Mouse (Mus musculus) G1E (cell line): ENCODE data around the gene Gstk1. TPM values are rescaled to one million over a fixed set of nuclear protein-coding genes. Genes with fewer than 3 reads are reported as not detected.

Experiments used
- ATAC-seq: 2 replicates; pipeline ENCODE4 v1.8.0; 2016; ENCODE audit warnings: mild to moderate bottlenecking; ENCODE audit not compliant: insufficient number of reproducible peaks, poor library complexity, low FRiP score, severe bottlenecking; ENCODE audit errors: extremely low read depth
- DNase-seq: peaks from one replicate; pipeline ENCODE4 v3.0.0; 2012; ENCODE audit warnings: low spot score
- H3K27me3 ChIP-seq: 2 replicates; pipeline ENCODE4 v1.6.1; 2012; ENCODE audit warnings: mild to moderate bottlenecking, low read length, inconsistent platforms; ENCODE audit not compliant: insufficient read depth
- H3K36me3 ChIP-seq: replicated peaks from 2 replicates; pipeline ENCODE3; 2012; ENCODE audit warnings: mild to moderate bottlenecking, inconsistent platforms
- H3K4me1 ChIP-seq: 2 replicates; pipeline ENCODE4 v1.6.1; 2012; ENCODE audit warnings: low read depth, low read length, inconsistent platforms, mixed read lengths; ENCODE audit not compliant: insufficient read depth
- H3K4me3 ChIP-seq: 2 replicates; pipeline ENCODE4 v1.5.1; 2012; ENCODE audit warnings: low read depth, mild to moderate bottlenecking, inconsistent platforms, low read length, moderate library complexity, mixed read lengths
- H3K9me3 ChIP-seq: replicated peaks from 2 replicates; pipeline ENCODE4 v1.6.1; 2012; ENCODE audit warnings: inconsistent platforms
- CTCF ChIP-seq: IDR thresholded peaks from 2 replicates; pipeline ENCODE4 v1.5.1; 2012; ENCODE audit warnings: low read depth, low read length, inconsistent platforms, mixed read lengths
- GATA1 ChIP-seq: IDR thresholded peaks from 2 replicates; pipeline ENCODE4 v1.6.1; 2012; ENCODE audit warnings: borderline replicate concordance, low read length, inconsistent platforms, mixed read lengths
- GATA2 ChIP-seq: IDR thresholded peaks from 2 replicates; pipeline ENCODE4 v1.6.1; 2012; ENCODE audit warnings: low read depth, low read length, inconsistent platforms, borderline replicate concordance
- POLR2AphosphoS5 ChIP-seq: IDR thresholded peaks from 2 replicates; pipeline ENCODE4 v1.6.1; 2012; ENCODE audit warnings: low read depth, low read length, inconsistent platforms; ENCODE audit not compliant: insufficient replicate concordance
- TAL1 ChIP-seq: conservative IDR thresholded peaks from 2 replicates; pipeline ENCODE4 v1.6.1; 2012; ENCODE audit warnings: low read depth, low read length, inconsistent platforms, mixed read lengths
- polyA plus RNA-seq: library from polyadenylated mRNA; stranded (reverse); fragments of >175 nt; gene quantifications from 2 replicates; pipeline ENCODE4 v1.2.3, GENCODE M21; 2012
- total RNA-seq, 2 experiments: library from RNA; stranded (forward) in 1 of 2; stranded (reverse) in 1 of 2; fragments of 200-1000 nt in 1 of 2; fragments of >200 nt in 1 of 2; fragmentation: Nextera tagmentation in 1 of 2; gene quantifications; 2 replicates each; pipeline ENCODE4 v1.2.3; 2014 to 2017

The Gstk1 gene
- total and polyA plus RNA-seq, 3 experiments: 0.55 TPM; not detected in 2

DNA sequence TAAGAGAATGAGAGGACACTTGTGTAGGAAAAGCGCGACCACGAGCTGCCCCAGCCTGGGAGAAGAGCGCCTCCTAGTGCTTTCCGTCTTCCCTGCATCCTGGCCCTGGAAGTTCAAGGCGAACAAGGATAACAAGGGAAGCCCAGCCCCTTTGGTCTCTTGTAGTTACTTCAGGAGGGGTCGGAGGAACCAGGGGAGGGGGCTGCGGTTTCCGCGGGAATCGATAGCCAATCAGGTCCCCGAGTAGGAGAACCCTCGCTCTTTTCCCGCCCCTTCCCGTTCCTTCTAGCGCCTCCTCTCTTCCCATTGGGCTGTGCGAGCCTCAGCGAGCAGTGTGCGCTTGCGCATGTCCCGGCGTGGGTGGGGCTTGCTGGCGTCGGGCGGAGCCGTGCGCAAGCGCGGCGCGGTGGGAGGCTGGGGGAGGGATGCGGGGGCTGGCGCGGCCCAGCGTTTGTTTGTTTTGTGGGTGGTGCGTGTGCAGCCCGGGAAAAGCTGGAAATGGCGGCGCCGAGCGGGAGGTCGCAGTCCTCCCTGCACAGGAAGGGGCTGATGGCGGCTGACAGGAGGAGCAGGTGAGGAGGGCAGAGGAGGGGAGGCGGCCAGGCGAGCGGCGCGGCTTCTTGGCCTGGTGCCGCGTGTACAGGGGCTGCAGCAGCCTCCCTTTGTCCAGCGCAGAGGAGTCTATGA is 19.0 kb downstream of the Gstk1 start, which contains the start of gene Casp2:
Casp2 (plus strand) TSS at position 360 of the 687 bp plus-strand sequence.
- TF ChIP-seq POLR2AphosphoS5 (no peak), CTCF (peak; percentile 83)

DNA sequence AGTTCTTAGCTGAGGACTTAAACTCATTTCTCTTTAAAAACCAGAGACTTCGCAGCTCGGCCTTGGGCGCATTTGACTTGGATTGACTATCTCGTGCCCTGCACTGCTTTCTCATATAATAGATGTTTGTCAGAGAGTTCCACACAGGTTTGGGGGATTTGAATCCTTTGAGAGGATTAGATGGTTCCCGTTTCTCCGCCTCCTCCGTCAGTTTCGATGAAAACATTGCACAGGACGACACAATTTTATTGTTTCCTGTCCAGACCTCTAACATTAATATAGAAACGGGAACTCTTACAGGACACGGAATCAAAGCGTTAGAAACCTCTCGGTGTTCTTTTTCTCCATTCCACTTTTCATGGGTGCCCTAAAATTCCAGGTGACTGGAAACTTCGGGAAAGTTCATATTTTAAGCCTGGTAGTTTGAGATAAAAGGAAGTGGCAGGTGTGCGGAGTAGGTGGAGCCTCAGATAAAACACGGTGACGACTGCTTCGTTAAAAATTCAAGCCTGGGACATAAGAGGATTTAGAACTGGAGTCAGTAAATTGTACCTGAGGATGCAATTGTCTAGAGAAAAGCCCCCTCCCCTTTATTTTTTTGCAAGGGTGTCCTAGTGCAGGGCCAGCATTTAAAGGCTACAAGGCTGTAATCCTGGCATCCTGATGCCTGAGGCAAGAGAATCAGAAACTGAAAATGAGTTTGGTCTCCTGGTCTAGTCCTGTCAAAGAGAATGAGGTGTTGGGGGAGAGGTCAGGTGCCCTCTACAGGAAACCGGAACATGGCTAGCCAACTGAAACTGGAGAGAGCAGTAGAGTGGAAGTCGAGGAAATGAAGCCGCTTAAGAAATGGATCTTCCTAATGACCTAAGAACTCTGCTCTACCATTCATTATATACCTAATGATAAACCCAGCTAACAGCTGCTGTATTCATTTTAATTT is 19.9 kb downstream of the Gstk1 start:
- ATAC-seq: 0 out of 2 replicates have a peak, but pooled peaks have one; percentile 16
- H3K4me3 ChIP-seq: peak overlapping the region; percentile 96
- peaks cover 36% of the 10 kb centered on the region for H3K36me3 ChIP-seq
- no peak for TF ChIP-seq GATA2
- TF ChIP-seq TAL1: 0 out of 2 replicates have a peak, but pooled peaks have one; percentile 12
- no peak for TF ChIP-seq CTCF
- H3K9me3 ChIP-seq: no peaks in the 10 kb centered on the region
- H3K27me3 ChIP-seq: 0 out of 2 replicates have a peak, but pooled peaks cover 5% of the 10 kb centered on the region
- peaks cover 46% of the 10 kb centered on the region for H3K4me1 ChIP-seq
- DNase-seq: peak; percentile 27

More for the DNA sequence above, 19.0 kb downstream of the Gstk1 start, which contains the start of gene Casp2:
- H3K9me3 ChIP-seq: no peaks in the 10 kb centered on the region
- peaks cover 45% of the 10 kb centered on the region for H3K4me1 ChIP-seq
- peak within 1 kb of the TSS; percentile 96 for H3K4me3 ChIP-seq
- ATAC-seq (peak; percentile 92), DNase-seq (peak; percentile 88)
- H3K27me3 ChIP-seq: 0 out of 2 replicates have a peak, but pooled peaks cover 5% of the 10 kb centered on the region
- peaks cover 27% of the 10 kb centered on the region for H3K36me3 ChIP-seq

DNA sequence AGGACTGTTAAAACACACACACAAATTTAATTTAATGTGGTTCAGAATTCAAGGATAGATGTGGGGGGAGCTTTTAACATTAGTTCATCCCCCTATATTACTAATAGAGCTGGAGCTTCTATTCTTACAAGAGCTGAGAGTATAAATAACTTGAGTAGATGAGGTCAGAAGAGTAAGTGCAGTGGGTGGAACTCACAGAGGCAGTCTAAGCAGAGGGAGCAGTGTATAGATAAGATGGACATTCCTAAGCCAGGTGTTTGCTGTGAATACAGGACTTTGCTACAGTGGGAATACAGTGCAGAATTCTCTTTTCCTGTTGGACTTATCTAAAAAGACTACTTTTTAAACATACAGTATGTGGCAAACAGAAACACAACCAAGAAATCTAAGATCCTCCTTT is 25.1 kb downstream of the Gstk1 start:
- H3K36me3 ChIP-seq: peaks cover 81% of the 10 kb centered on the region

DNA sequence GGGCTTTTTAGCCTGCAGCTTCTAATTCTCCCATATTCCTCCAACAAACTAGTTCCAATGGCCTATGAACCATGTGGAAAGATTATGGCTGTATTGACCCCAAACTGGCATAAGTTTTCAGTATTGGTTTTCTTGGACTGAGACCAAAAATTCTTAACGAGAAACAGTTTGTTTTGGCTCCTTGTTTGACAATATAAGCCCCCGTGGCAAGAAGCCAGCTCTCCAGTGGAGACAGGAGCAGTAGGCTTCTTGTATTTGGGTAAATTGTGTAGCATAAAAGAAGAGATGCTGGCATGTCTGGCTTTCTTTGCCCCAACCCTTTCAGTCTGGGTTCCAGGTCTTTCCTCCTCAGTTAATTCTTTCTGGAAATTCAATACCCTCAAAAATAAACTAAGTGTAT is 30.4 kb downstream of the Gstk1 start:
- H3K9me3 ChIP-seq: no peaks in the 10 kb centered on the region
- H3K4me1 ChIP-seq: no peaks in the 10 kb centered on the region
- DNase-seq: no peak
- peaks cover 91% of the 10 kb centered on the region for H3K36me3 ChIP-seq
- no peak for TF ChIP-seq TAL1
- TF ChIP-seq GATA1: no peak
- TF ChIP-seq CTCF: no peak
- no peak for TF ChIP-seq GATA2
- TF ChIP-seq POLR2AphosphoS5: no peak
- no peak for ATAC-seq
- H3K27me3 ChIP-seq: no peaks in the 10 kb centered on the region
- no peak overlapping the region for H3K4me3 ChIP-seq

More for the DNA sequence above, 25.1 kb downstream of the Gstk1 start:
- ATAC-seq (no peak), DNase-seq (no peak)
- Histone ChIP-seq H3K4me3 (no peak overlapping the region), H3K4me1 (peaks cover 25% of the 10 kb centered on the region), H3K27me3 (no peaks in the 10 kb centered on the region), H3K9me3 (no peaks in the 10 kb centered on the region)
- TF ChIP-seq POLR2AphosphoS5: no peak
- TF ChIP-seq GATA1: no peak
- TF ChIP-seq GATA2: no peak
- no peak for TF ChIP-seq CTCF
- no peak for TF ChIP-seq TAL1

DNA sequence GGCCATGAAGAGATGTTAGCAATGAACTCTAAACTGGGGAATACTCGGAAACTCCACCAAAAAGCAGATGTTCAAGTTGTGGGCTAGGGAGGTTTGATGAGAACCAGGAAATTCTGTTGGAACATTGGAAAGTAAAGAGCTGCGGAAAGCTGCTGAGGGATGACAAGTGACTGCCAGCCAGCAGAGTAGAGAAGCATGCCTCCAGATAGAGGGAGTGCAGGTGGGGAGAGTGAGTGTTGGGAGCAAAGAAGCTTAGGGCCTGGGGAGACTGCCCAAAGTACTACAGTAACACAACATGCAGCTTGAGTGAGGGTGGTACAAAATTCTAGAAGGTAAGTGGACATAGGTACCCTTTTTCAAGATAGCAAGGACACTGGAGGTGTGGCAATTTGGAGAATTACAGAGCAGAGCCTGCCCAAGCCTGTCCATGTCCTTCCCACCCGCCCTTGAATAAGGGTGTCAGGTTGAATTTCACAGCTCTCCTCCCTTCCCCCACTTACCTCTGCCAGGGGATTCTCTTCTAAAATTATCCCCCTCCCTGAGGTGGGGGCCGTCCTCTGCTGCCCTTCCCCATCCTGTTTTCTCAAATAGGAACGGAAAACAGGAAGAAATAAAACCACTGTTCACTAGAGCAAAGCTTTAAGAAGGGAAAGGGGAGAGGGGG is 37.3 kb downstream of the Gstk1 start:
- H3K4me1 ChIP-seq: no peaks in the 10 kb centered on the region
- H3K9me3 ChIP-seq: no peaks in the 10 kb centered on the region
- H3K4me3 ChIP-seq: no peak overlapping the region
- H3K27me3 ChIP-seq: no peaks in the 10 kb centered on the region
- H3K36me3 ChIP-seq: peaks cover 74% of the 10 kb centered on the region
- DNase-seq (no peak), ATAC-seq (no peak)
- TF ChIP-seq CTCF (no peak), GATA1 (no peak), POLR2AphosphoS5 (no peak; the same call in 1 of the 2 replicates), GATA2 (no peak), TAL1 (no peak)

DNA sequence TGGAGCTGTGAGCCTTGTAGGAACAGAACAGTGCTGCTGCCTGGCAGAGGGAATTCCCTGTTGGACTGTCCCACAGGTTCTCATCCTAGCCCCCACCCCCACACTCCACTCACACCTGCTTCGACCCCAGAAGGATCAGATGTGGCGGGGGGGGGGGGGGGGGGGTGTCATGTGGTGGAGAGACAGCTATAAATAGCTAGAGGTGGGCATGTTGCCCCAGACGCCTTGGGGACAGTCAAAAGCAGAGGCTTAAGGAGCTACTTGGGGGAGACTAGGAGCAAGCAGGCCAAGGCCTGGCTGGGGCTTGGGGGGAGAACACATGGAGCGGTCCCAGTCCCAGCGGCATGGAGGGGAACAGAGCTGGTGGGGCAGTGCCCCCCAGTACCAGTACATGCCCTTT is 40.7 kb downstream of the Gstk1 start, which contains the start of gene Clcn1:
Clcn1 (plus strand) TSS at position 238 of the 400 bp plus-strand sequence.
- Histone ChIP-seq H3K27me3 (peaks cover under 1% of the 10 kb centered on the region; the same call in 1 of the 2 replicates), H3K36me3 (peaks cover 42% of the 10 kb centered on the region), H3K9me3 (no peaks in the 10 kb centered on the region), H3K4me3 (no peak within 1 kb of the TSS), H3K4me1 (no peaks in the 10 kb centered on the region)
- TF ChIP-seq GATA1 (no peak), TAL1 (no peak), POLR2AphosphoS5 (no peak), GATA2 (no peak), CTCF (no peak)
- ATAC-seq (no peak), DNase-seq (no peak)
